Mouse (Mus musculus) C2C12 (cell line): ENCODE results near the gene Xiap. TPM values are rescaled to one million over a fixed set of nuclear protein-coding genes. Genes with fewer than 3 reads are reported as not detected.

Source experiments
- H3K27me3 ChIP-seq: one replicate; pipeline ENCODE4 v1.6.1; 2011; ENCODE audit not compliant: control insufficient read depth, insufficient read depth, insufficient read length
- H3K36me3 ChIP-seq: one replicate; pipeline ENCODE4 v1.6.1; 2011; ENCODE audit not compliant: control insufficient read depth, insufficient read depth
- H3K4me3 ChIP-seq: one replicate; pipeline ENCODE4 v1.5.1; 2011; ENCODE audit warnings: mild to moderate bottlenecking, control low read depth; ENCODE audit not compliant: poor library complexity, insufficient read depth, severe bottlenecking
- H3K79me2 ChIP-seq: one replicate; pipeline ENCODE4 v1.6.1; 2011; ENCODE audit not compliant: control insufficient read depth, insufficient read depth
- H3K79me3 ChIP-seq: one replicate; pipeline ENCODE4 v1.6.1; 2011; ENCODE audit warnings: low read depth, control low read depth
- H3ac ChIP-seq: one replicate; pipeline ENCODE3; 2011; ENCODE audit warnings: low read depth; ENCODE audit not compliant: control insufficient read depth, insufficient read length
- CEBPB ChIP-seq: IDR thresholded peaks from one replicate; pipeline ENCODE4 v1.6.1; 2011; ENCODE audit warnings: low read depth, mild to moderate bottlenecking, control low read depth, moderate library complexity
- CTCF ChIP-seq: IDR thresholded peaks from one replicate; pipeline ENCODE4 v1.5.1; 2011; ENCODE audit not compliant: control insufficient read depth, insufficient read depth, insufficient read length
- FOSL1 ChIP-seq: IDR thresholded peaks from one replicate; pipeline ENCODE4 v1.8.0; 2011; ENCODE audit warnings: mild to moderate bottlenecking, low read length; ENCODE audit not compliant: poor library complexity, insufficient read depth, severe bottlenecking
- MAX ChIP-seq: IDR thresholded peaks from one replicate; pipeline ENCODE4 v1.6.1; 2011; ENCODE audit warnings: mild to moderate bottlenecking, control low read depth
- MYOD1 ChIP-seq: IDR thresholded peaks from one replicate; pipeline ENCODE4 v1.6.1; 2011; ENCODE audit warnings: low read depth; ENCODE audit not compliant: control insufficient read depth, insufficient read length
- MYOG ChIP-seq: IDR thresholded peaks from one replicate; pipeline ENCODE4 v1.6.1; 2011; ENCODE audit not compliant: control insufficient read depth, insufficient read length; ENCODE audit errors: extremely low read depth
- USF1 ChIP-seq: IDR thresholded peaks from one replicate; pipeline ENCODE4 v1.6.1; 2011; ENCODE audit warnings: low read depth, mild to moderate bottlenecking, control low read depth, moderate library complexity
- polyA plus RNA-seq: library from polyadenylated mRNA; unstranded; fragments of >200 nt; fragmentation: generic; extraction: Trizol; gene quantifications from one replicate; pipeline ENCODE4 v1.2.1, GENCODE M21; 2012; ENCODE audit warnings: missing spikeins

Gene Xiap
- polyA plus RNA-seq, 1 experiment = 4.6 TPM

DNA sequence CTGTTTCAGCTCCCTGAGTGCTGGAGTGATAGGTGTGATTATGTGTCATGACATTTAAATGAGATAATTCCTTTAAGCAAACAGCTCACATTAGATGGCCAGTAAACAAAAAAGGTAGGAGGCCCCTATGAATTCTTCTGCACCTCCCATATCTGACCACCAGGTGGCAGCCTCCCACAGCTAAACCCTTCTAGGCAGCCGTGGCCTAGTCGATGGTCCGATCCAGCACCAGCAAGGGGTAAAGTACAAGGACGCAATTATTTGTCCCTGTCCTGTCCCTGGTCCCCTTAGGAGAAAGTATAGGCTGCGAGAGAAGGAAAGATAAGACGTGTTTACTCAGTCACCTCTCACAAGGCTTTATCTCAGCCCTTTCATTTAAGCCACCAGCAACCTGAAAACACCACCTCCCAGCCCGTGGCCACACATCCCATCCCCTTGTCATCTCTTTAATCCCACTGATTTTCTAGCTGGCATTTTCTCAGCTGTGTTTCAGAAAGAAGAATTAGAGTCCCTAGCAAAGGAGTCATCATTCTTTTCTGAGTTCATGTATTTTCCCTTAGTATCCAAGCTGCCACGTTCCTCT lies 26.3 kb upstream of the Xiap start:
- TF ChIP-seq FOSL1 (no peak), CTCF (peak; percentile 22)
- no peak overlapping the region for H3K4me3 ChIP-seq
- H3K79me3 ChIP-seq = no peaks in the 10 kb centered on the region
- H3K27me3 ChIP-seq = no peaks in the 10 kb centered on the region
- H3ac ChIP-seq = no peak overlapping the region
- H3K79me2 ChIP-seq = no peaks in the 10 kb centered on the region
- H3K36me3 ChIP-seq = no peaks in the 10 kb centered on the region

DNA sequence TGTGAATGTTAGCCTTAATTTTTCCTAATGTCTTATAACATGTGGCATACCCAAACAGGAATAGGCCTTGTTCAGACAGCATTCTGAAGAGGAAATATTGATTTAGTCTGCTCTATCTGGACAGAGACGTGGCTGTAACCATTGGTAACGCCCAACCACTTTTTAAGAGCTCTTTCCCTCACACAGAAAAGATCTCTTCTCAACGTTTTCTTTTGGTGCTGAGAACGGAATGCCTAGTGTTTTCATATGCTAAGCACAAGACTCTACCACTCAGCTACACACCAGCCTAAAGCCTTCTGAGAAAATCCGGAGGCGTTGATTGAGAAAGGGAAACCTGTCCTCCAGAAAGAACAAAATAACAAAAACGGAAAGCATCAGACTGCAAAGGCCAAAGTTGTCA lies 25.6 kb upstream of the Xiap start:
- Histone ChIP-seq H3K27me3 (no peaks in the 10 kb centered on the region), H3ac (no peak overlapping the region), H3K79me3 (no peaks in the 10 kb centered on the region), H3K4me3 (no peak overlapping the region), H3K36me3 (no peaks in the 10 kb centered on the region), H3K79me2 (no peaks in the 10 kb centered on the region)
- TF ChIP-seq CEBPB (no peak), MYOG (no peak), MYOD1 (no peak)

DNA sequence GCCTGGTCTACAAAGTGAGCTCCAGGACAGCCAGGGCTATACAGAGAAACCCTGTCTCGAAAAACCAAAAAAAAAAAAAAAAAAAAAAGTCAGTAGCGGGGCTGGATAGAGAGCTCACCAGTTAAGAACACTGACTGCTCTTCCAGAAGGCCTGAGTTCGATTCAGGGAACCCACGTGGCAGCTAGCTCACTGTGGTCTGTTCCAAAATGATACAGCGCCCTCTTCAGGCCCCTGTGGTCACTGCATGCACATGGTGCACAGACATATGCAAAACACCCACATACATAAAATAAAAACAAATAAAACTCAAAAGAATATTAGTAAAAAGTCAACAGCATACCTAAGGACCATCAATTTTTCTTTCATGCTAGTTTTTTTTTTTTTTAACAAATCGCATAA lies 20.0 kb upstream of the Xiap start:
- no peak for TF ChIP-seq MAX
- no peak for TF ChIP-seq USF1
- TF ChIP-seq FOSL1 = no peak
- no peak for TF ChIP-seq MYOD1
- TF ChIP-seq MYOG = no peak
- no peak for TF ChIP-seq CEBPB
- TF ChIP-seq CTCF = no peak
- Histone ChIP-seq H3K79me2 (no peaks in the 10 kb centered on the region), H3K4me3 (no peak overlapping the region), H3K79me3 (no peaks in the 10 kb centered on the region), H3K36me3 (no peaks in the 10 kb centered on the region), H3ac (no peak overlapping the region), H3K27me3 (no peaks in the 10 kb centered on the region)

DNA sequence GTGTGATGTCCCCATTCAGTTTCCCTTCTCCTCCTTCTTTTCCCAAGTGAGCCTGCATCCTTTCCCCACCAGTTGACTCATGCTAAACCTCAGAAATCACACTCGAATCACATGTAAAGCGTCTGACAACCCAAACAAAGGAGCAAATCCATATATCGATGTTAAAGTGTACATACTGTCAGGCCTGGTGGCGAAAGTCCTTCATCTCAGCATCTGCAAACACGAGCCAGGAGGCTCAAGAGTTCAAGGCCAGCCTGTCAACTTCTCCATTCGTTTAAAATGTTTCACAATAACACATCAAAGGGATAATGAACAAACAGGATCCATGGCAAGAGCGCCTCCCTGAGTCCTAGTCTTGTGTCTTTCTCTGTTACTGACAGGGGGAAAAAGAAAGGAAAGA lies 14.5 kb upstream of the Xiap start:
- Histone ChIP-seq H3K27me3 (no peaks in the 10 kb centered on the region), H3K79me2 (no peaks in the 10 kb centered on the region), H3ac (no peak overlapping the region), H3K4me3 (no peak overlapping the region), H3K79me3 (no peaks in the 10 kb centered on the region), H3K36me3 (no peaks in the 10 kb centered on the region)
- TF ChIP-seq CTCF (no peak), FOSL1 (no peak), MAX (no peak), USF1 (no peak), MYOD1 (no peak), CEBPB (no peak), MYOG (no peak)

DNA sequence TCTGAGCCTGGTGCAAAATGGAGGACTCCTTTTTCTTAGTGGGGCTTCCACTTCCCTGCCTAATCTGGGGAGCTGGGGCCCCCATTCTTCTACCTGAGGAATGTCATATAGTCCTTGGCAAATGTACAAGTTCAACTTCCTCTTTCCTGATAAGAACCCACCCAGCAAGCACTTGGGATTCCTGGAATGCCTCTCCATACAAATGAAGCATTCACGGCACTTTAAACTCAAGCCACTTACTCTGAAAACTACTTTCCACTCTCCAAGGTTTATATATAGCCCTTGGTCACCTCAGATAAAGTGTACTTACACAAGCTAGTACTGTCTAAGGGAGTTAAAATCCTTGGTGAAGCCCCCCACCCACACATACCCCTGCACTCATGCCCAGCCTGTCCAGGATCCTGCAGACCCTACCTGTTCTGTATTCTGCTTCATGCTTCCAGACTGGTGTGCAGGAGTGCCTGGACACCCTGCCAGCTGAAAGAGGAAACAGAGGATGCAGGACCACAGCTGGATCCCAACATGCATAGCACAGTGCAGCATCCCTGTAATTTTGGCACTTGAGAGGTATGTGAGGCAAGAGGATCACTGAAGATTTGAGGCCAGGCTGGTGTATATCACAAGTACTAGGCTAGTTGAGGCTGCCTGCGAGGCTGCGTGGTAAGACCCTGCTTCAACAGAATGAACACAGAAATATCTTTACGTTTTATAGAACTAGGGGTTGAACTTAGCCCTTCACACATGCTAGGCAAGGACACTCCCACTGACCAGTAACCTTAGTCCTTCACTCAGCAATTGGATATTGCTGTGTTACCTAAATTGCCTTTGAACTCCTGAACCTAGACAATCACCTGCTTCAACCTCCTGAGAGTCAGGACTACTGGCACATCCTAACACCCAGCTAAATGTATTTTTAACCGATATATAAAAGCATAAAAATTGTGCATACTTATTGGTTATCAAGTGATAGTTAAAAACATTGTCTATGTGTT lies 8.5 kb upstream of the Xiap start:
- no peaks in the 10 kb centered on the region for H3K36me3 ChIP-seq
- no peaks in the 10 kb centered on the region for H3K79me2 ChIP-seq
- H3K4me3 ChIP-seq = no peak overlapping the region
- H3K27me3 ChIP-seq = no peaks in the 10 kb centered on the region
- H3ac ChIP-seq = no peak overlapping the region
- no peaks in the 10 kb centered on the region for H3K79me3 ChIP-seq
- TF ChIP-seq CTCF (no peak), USF1 (no peak), MYOD1 (no peak), MYOG (no peak), MAX (no peak), FOSL1 (no peak), CEBPB (no peak)

DNA sequence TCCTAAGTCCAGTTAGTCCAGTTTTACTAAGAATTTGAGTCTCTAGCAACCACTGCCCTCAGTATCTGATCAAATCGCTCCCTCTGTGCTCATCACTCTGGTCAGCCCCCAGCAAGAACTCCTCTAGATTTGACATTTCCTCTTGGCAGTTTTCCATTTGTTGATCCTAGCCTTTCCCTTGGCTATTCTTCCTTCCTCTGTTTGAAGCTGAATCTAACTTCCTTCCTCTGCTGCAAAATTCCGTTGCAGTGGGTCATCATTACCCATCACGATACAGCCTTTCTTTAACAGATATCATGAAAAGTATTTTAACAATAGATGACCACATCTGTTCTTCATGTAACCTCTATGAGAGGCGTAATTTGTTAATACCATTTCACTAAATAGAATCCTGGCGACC lies 2.5 kb upstream of the Xiap start:
- no peaks in the 10 kb centered on the region for H3K79me2 ChIP-seq
- TF ChIP-seq USF1 (no peak), MYOG (no peak), CTCF (no peak), CEBPB (no peak), MAX (no peak), MYOD1 (no peak), FOSL1 (no peak)
- H3K79me3 ChIP-seq = no peaks in the 10 kb centered on the region
- H3K4me3 ChIP-seq = no peak overlapping the region
- H3K36me3 ChIP-seq = no peaks in the 10 kb centered on the region
- H3K27me3 ChIP-seq = no peaks in the 10 kb centered on the region
- H3ac ChIP-seq = no peak overlapping the region
